Mouse (Mus musculus): ENCODE results near the gene Eif3b.

- TF ChIP-seq CTCF (IDR thresholded peaks at IDR 0.05; ENCODE audit: extremely low read depth, insufficient read depth, insufficient read length, insufficient replicate concordance) (no peak), POLR2A (IDR thresholded peaks at IDR 0.05; ENCODE audit: low read depth, low read length) (no peak)
Observed at GRCm38 (mm10) chr5:140481458-140481857, 62.3 kb downstream of the Eif3b start.

Data from spleen, adult 2 months (tissue).